Mouse (Mus musculus) midbrain, embryonic 16.5 days (tissue): Measurements from ENCODE around the gene Kcnk4. TPM values are rescaled to one million over a fixed set of nuclear protein-coding genes. Genes with fewer than 3 reads are reported as not detected.
A peak's percentile ranks its signal among the peaks of the same experiment; 100 is the strongest.

Source experiments
- ATAC-seq: fragments of 200-750 bp; cut with Nextera tagmentation; 2 replicates; pipeline ENCODE4 v1.8.0; 2017; ENCODE audit warnings: moderate TSS enrichment
- H3K27ac ChIP-seq: fragments of 300-500 bp; sonication (generic); 2 replicates; pipeline ENCODE4 v1.5.1; 2014; ENCODE audit warnings: mild to moderate bottlenecking, low read length, mixed read lengths
- H3K27me3 ChIP-seq: fragments of 300-500 bp; sonication (generic); 2 replicates; pipeline ENCODE4 v1.6.1; 2014; ENCODE audit warnings: low read depth, low read length, mixed read lengths; ENCODE audit not compliant: control insufficient read depth, insufficient read depth
- H3K36me3 ChIP-seq: fragments of 300-500 bp; sonication (generic); 2 replicates; pipeline ENCODE4 v1.6.1; 2014; ENCODE audit warnings: mild to moderate bottlenecking, low read length, moderate library complexity, mixed read lengths; ENCODE audit not compliant: control insufficient read depth, insufficient read depth
- H3K4me1 ChIP-seq: fragments of 300-500 bp; sonication (generic); 2 replicates; pipeline ENCODE4 v1.6.1; 2014; ENCODE audit warnings: mild to moderate bottlenecking, low read length, mixed read lengths; ENCODE audit not compliant: control insufficient read depth, insufficient read depth
- H3K4me2 ChIP-seq: fragments of 300-500 bp; sonication (generic); 2 replicates; pipeline ENCODE4 v1.6.1; 2014; ENCODE audit warnings: mild to moderate bottlenecking, low read length, mixed read lengths
- H3K4me3 ChIP-seq: fragments of 300-500 bp; sonication (generic); 2 replicates; pipeline ENCODE4 v1.5.1; 2014; ENCODE audit warnings: low read depth, mild to moderate bottlenecking, low read length, moderate library complexity, mixed read lengths
- H3K9ac ChIP-seq: fragments of 300-500 bp; sonication (generic); 2 replicates; pipeline ENCODE4 v1.6.1; 2014; ENCODE audit warnings: low read depth, low read length, mixed read lengths
- H3K9me3 ChIP-seq: fragments of 300-500 bp; sonication (generic); replicated peaks from 2 replicates; pipeline ENCODE4 v1.6.1; 2014; ENCODE audit warnings: mild to moderate bottlenecking, low read length, mixed read lengths; ENCODE audit not compliant: control insufficient read depth, poor library complexity, severe bottlenecking
- WGBS: fragments of 180-500 bp; shearing (Covaris S2); extraction: QIAGEN DNeasy Blood & Tissue Kit; methylation state at CpG from one replicate; pipeline ENCODE4 v1.1.7; 2014; 5-methylcytosine and 5-hydroxymethylcytosine counted together
- polyA plus RNA-seq: library from polyadenylated mRNA; unstranded; fragments of >200 nt; fragmentation: Nextera tagmentation; extraction: Ambion mirVana; gene quantifications from 2 replicates; pipeline ENCODE4 v1.2.1, GENCODE M21; 2015

The Kcnk4 gene
- polyA plus RNA-seq, 1 experiment from 2014 or later: 11.7 TPM

- no peak for ATAC-seq
- Histone ChIP-seq H3K4me1 (no peaks in the 10 kb centered on the region), H3K4me3 (no peak overlapping the region), H3K36me3 (no peaks in the 10 kb centered on the region), H3K9ac (no peak overlapping the region), H3K27ac (no peak overlapping the region), H3K27me3 (peaks cover 77% of the 10 kb centered on the region), H3K9me3 (no peaks in the 10 kb centered on the region), H3K4me2 (no peak overlapping the region)
- 14% methylated on average over 9 of the region's 9 CpGs for WGBS
Measured at GRCm38 (mm10) chr19:6928080-6928479, 6.2 kb downstream of the Kcnk4 start.

- peak overlapping the region; percentile 41 for H3K4me2 ChIP-seq
- no peak overlapping the region for H3K9ac ChIP-seq
- H3K4me1 ChIP-seq: peaks cover 6% of the 10 kb centered on the region; the same call in 1 of the 2 replicates
- H3K27me3 ChIP-seq: peaks cover 66% of the 10 kb centered on the region
- H3K27ac ChIP-seq: no peak overlapping the region
- H3K36me3 ChIP-seq: no peaks in the 10 kb centered on the region
- ATAC-seq: no peak
- WGBS: 10% methylated on average over 26 of the region's 26 CpGs
- H3K4me3 ChIP-seq: peak overlapping the region; percentile 17; the same call in 1 of the 2 replicates
- H3K9me3 ChIP-seq: no peaks in the 10 kb centered on the region
Measured at GRCm38 (mm10) chr19:6926559-6927255, 7.6 kb downstream of the Kcnk4 start.

DNA sequence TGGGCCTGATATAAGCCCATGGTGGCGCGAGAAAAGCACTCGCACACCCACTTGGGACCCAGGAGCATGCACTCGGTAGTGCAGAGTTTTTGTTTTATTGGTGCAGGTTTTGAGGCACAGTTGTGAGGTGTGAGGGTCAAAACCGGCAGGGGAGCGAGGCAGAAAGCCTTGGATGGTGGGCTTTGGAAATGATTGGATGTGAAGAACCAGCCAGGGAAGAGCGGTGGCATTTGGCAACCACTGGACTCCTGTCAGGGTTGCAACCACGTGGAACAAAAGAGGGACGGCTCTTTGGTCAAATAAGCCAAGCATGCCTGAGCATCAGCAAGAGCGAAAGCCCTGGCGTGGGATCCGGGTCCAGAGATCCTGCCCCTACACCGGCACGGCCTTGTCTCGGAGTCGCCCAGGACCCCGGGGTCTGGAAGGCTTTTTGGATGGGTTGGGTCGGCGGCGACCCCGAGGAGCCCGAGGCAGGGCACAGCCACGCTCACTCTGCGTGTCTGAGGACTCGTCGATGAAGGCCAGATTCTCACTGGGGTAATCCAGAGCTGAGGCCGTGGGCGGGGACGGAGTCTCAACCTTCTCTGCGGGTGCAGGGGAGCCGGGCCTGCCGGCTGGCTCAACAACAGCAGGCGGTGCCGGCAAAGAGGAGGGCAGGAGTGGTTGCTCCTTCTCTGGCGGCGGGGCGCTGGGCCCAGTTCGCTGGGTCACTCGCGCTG, 8.5 kb downstream of the Kcnk4 start:
- Histone ChIP-seq H3K4me3 (no peak overlapping the region), H3K36me3 (no peaks in the 10 kb centered on the region), H3K27me3 (peaks cover 58% of the 10 kb centered on the region), H3K9me3 (no peaks in the 10 kb centered on the region), H3K4me2 (no peak overlapping the region), H3K9ac (no peak overlapping the region), H3K4me1 (peaks cover 8% of the 10 kb centered on the region), H3K27ac (no peak overlapping the region)
- ATAC-seq: no peak
- 7% methylated on average over 40 of the region's 40 CpGs for WGBS

DNA sequence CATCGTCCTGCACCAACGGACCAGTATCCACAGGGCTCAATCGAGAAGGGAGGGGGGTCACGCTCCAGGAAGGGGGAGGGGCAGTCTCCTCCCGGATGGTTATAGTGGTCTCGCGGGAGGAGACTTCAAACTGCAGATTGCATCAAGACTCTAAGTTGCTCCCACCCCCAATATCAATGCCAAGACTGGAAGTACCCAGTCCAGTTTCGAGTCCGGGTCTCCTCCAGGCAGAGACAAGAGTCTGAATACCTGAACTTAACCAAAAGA, 9.1 kb downstream of the Kcnk4 start, which contains the start of gene Catsperz:
Catsperz (minus strand) TSS at position 74 of the 267 bp plus-strand sequence.
- WGBS: 5% methylated on average over 9 of the region's 9 CpGs

GRCm38 (mm10) chr19:6924461-6925306, 9.6 kb downstream of the Kcnk4 start:
- H3K27me3 ChIP-seq: peaks cover 54% of the 10 kb centered on the region
- no peak overlapping the region for H3K4me3 ChIP-seq
- no peak overlapping the region for H3K9ac ChIP-seq
- no peak overlapping the region; the same call in 1 of the 2 replicates for H3K4me2 ChIP-seq
- H3K36me3 ChIP-seq: no peaks in the 10 kb centered on the region
- 4% methylated on average over 39 of the region's 39 CpGs for WGBS
- peaks cover 19% of the 10 kb centered on the region for H3K4me1 ChIP-seq
- no peak for ATAC-seq
- H3K27ac ChIP-seq: no peak overlapping the region
- no peaks in the 10 kb centered on the region for H3K9me3 ChIP-seq

More for the DNA sequence above, 9.1 kb downstream of the Kcnk4 start, which contains the start of gene Catsperz:
- H3K36me3 ChIP-seq: no peaks in the 10 kb centered on the region
- no peak within 1 kb of the TSS for H3K9ac ChIP-seq
- H3K27ac ChIP-seq: no peak within 1 kb of the TSS
- H3K4me2 ChIP-seq: no peak within 1 kb of the TSS; the same call in 1 of the 2 replicates
- H3K4me1 ChIP-seq: peaks cover 14% of the 10 kb centered on the region
- H3K4me3 ChIP-seq: no peak within 1 kb of the TSS
- peaks cover 58% of the 10 kb centered on the region for H3K27me3 ChIP-seq
- ATAC-seq: no peak
- no peaks in the 10 kb centered on the region for H3K9me3 ChIP-seq

GRCm38 (mm10) chr19:6922901-6923735, 11.2 kb downstream of the Kcnk4 start:
- Histone ChIP-seq H3K9ac (no peak overlapping the region), H3K9me3 (no peaks in the 10 kb centered on the region), H3K27me3 (peaks cover 47% of the 10 kb centered on the region), H3K4me1 (peaks cover 20% of the 10 kb centered on the region), H3K36me3 (no peaks in the 10 kb centered on the region), H3K4me3 (peak overlapping the region; percentile 69), H3K27ac (no peak overlapping the region), H3K4me2 (peak overlapping the region; percentile 90)
- 68% methylated on average over 6 of the region's 6 CpGs for whole genome bisulfite sequencing
- ATAC-seq: no peak

GRCm38 (mm10) chr19:6921647-6922567, 12.4 kb downstream of the Kcnk4 start, which contains the start of gene Esrra:
Gene Esrra, minus strand, starts transcription at chr19:6921813.
- peaks cover 36% of the 10 kb centered on the region for H3K27me3 ChIP-seq
- H3K4me2 ChIP-seq: peak within 1 kb of the TSS; percentile 90
- H3K4me3 ChIP-seq: peak within 1 kb of the TSS; percentile 69
- H3K4me1 ChIP-seq: peaks cover 20% of the 10 kb centered on the region
- WGBS: 1% methylated on average over 62 of the region's 66 CpGs
- no peaks in the 10 kb centered on the region for H3K36me3 ChIP-seq
- peak within 1 kb of the TSS; percentile 79 for H3K9ac ChIP-seq
- peak within 1 kb of the TSS; percentile 83 for H3K27ac ChIP-seq
- peak; percentile 94 for ATAC-seq
- H3K9me3 ChIP-seq: no peaks in the 10 kb centered on the region
